In the genomic region with DNA sequence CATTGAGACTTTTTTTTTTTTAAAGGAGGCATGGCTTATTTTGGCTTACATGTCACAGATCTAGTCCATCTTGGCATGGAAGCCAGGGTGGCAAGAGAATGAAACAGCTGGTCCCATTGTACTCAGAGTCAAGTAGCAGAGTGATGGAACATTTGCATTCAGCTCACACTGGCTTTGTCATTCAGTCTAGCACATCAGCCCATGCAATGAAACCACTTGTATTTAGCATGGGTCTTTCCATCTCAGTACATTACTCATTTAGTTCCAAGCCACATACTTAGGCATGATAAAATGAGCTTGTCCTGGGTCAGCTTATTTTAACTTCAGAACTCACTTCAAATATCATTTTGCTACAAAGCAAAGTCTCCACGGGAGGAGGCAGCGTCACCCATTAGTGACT, we compare ENCODE assay signal across 10 mouse cellular contexts.
DNase-seq lines count a peak whose midpoint lies in the region; ATAC-seq and TF ChIP-seq lines count a peak whose summit lies in the region.
"Had no signal": no experiment of that assay in that cellular context is flagged by ENCODE, and none has a peak within 500 bp of the region (broad histone marks: within the 10 kb centered on the region; RNA-seq: fewer than 3 reads in every experiment).

No protein-coding gene starts in this region.

- DNase-seq in lung, embryonic 14.5 days, result peak; percentile 62
- DNase-seq in lung, adult 2 months, result no peak
- DNase-seq in brain, adult 2 months (ENCODE audit: low read depth, low spot score), result peak; percentile 65
- DNase-seq in midbrain, embryonic 14.5 days, result peak; percentile 55
- no peak for DNase-seq in urinary bladder, postnatal 36 days (ENCODE audit: low spot score in 2 of 2)
- DNase-seq in spleen, postnatal 36 days (ENCODE audit: low spot score in 2 of 2), result no peak
- DNase-seq: heart, postnatal 14 days; thymus, adult 18-20 months had no signal

- no peaks in the 10 kb centered on the region for H3K36me3 ChIP-seq in lung, embryonic 14.5 days (ENCODE audit: insufficient read depth)
- H3K36me3 ChIP-seq in hindbrain, embryonic 12.5 days, result no peaks in the 10 kb centered on the region
- H3K36me3 ChIP-seq in midbrain, embryonic 14.5 days (ENCODE audit: control insufficient read depth, insufficient read depth, low read length), result no peaks in the 10 kb centered on the region
- H3K36me3 ChIP-seq: kidney, embryonic 15.5 days had no signal

- ATAC-seq in lung, embryonic 14.5 days (ENCODE audit: insufficient read depth), result no peak; the same call in 1 of the 2 replicates
- ATAC-seq in hindbrain, embryonic 12.5 days (ENCODE audit: low FRiP score), result peak; percentile 67
- ATAC-seq in midbrain, embryonic 14.5 days (ENCODE audit: low FRiP score, low TSS enrichment), result no peak; the same call in 1 of the 2 replicates

- 52% methylated on average over 2 of the region's 2 CpGs for WGBS in lung, embryonic 14.5 days
- 68% methylated on average over 2 of the region's 2 CpGs for WGBS in lung, adult 2 months
- WGBS in hindbrain, embryonic 12.5 days, result 73% methylated on average over 2 of the region's 2 CpGs
- 68% methylated on average over 2 of the region's 2 CpGs for WGBS in midbrain, embryonic 14.5 days

- H3K27ac ChIP-seq in lung, embryonic 14.5 days (ENCODE audit: low read depth), result no peak overlapping the region
- H3K27ac ChIP-seq in hindbrain, embryonic 12.5 days, result no peak overlapping the region
- no peak overlapping the region for H3K27ac ChIP-seq in midbrain, embryonic 14.5 days (replicated peaks; ENCODE audit: low read depth, low read length)
- H3K27ac ChIP-seq: kidney, embryonic 15.5 days had no signal

- no peak for TF ChIP-seq CTCF in lung, embryonic 14.5 days (IDR thresholded peaks at IDR 0.05; ENCODE audit: low read depth)
- TF ChIP-seq CTCF in lung, adult 2 months (IDR thresholded peaks at IDR 0.05; ENCODE audit: insufficient read depth, low read length), result no peak

- H3K4me2 ChIP-seq in lung, embryonic 14.5 days, result no peak overlapping the region
- no peak overlapping the region for H3K4me2 ChIP-seq in hindbrain, embryonic 12.5 days (replicated peaks)
- H3K4me2 ChIP-seq in midbrain, embryonic 14.5 days (ENCODE audit: low read length), result no peak overlapping the region
- H3K4me2 ChIP-seq: kidney, embryonic 15.5 days had no signal

- H3K27me3 ChIP-seq in lung, embryonic 14.5 days (ENCODE audit: insufficient read depth, low read length), result no peaks in the 10 kb centered on the region
- H3K27me3 ChIP-seq in hindbrain, embryonic 12.5 days, result no peaks in the 10 kb centered on the region
- no peaks in the 10 kb centered on the region for H3K27me3 ChIP-seq in midbrain, embryonic 14.5 days (ENCODE audit: control insufficient read depth, insufficient read depth, low read length)
- H3K27me3 ChIP-seq: kidney, embryonic 15.5 days had no signal

- no peaks in the 10 kb centered on the region for H3K4me1 ChIP-seq in lung, embryonic 14.5 days (ENCODE audit: insufficient read depth)
- H3K4me1 ChIP-seq in lung, adult 2 months (ENCODE audit: control insufficient read depth, insufficient read depth, low read length), result no peaks in the 10 kb centered on the region
- no peaks in the 10 kb centered on the region for H3K4me1 ChIP-seq in hindbrain, embryonic 12.5 days
- H3K4me1 ChIP-seq in midbrain, embryonic 14.5 days (ENCODE audit: control insufficient read depth, insufficient read depth, low read length), result no peaks in the 10 kb centered on the region
- H3K4me1 ChIP-seq: kidney, embryonic 15.5 days had no signal

- TF ChIP-seq POLR2A in lung, adult 2 months (IDR thresholded peaks at IDR 0.05; ENCODE audit: borderline replicate concordance, extremely low read depth, low read depth, low read length), result no peak

- H3K9me3 ChIP-seq in lung, embryonic 14.5 days (ENCODE audit: low read depth, low read length), result no peaks in the 10 kb centered on the region
- no peaks in the 10 kb centered on the region for H3K9me3 ChIP-seq in hindbrain, embryonic 12.5 days (replicated peaks)
- no peaks in the 10 kb centered on the region for H3K9me3 ChIP-seq in midbrain, embryonic 14.5 days (ENCODE audit: control insufficient read depth, low read length)
- H3K9me3 ChIP-seq: kidney, embryonic 15.5 days had no signal

- H3K4me3 ChIP-seq in lung, embryonic 14.5 days (ENCODE audit: low read depth, low read length), result no peak overlapping the region
- no peak overlapping the region for H3K4me3 ChIP-seq in lung, adult 2 months (replicated peaks; ENCODE audit: extremely low read depth, low read depth, low read length)
- no peak overlapping the region for H3K4me3 ChIP-seq in hindbrain, embryonic 12.5 days
- H3K4me3 ChIP-seq in midbrain, embryonic 14.5 days (replicated peaks; ENCODE audit: low read depth, low read length), result no peak overlapping the region
- H3K4me3 ChIP-seq: kidney, embryonic 15.5 days had no signal

- H3K9ac ChIP-seq in lung, embryonic 14.5 days, result no peak overlapping the region
- no peak overlapping the region for H3K9ac ChIP-seq in hindbrain, embryonic 12.5 days
- no peak overlapping the region for H3K9ac ChIP-seq in midbrain, embryonic 14.5 days (replicated peaks; ENCODE audit: low read length)
- H3K9ac ChIP-seq: kidney, embryonic 15.5 days had no signal

Comparison
In these comparisons a context has a peak if more than half of its experiments do, and no peak if none do; other contexts are left out.
1. DNase-seq: peak in lung, embryonic 14.5 days (single experiment), brain, adult 2 months (single experiment) and midbrain, embryonic 14.5 days (single experiment); none in lung, adult 2 months (single experiment), urinary bladder, postnatal 36 days (0 of 2) and spleen, postnatal 36 days (0 of 2).